Mouse (Mus musculus) liver, embryonic 16.5 days (tissue): ENCODE measurements at regions not wholly inside any gene's neighbourhood (a gene's known extent, or its start where the extent isn't known, plus 50 kb on each side); places are given as distances from the start of the nearest gene placed in this dataset.

Experiments used
- ATAC-seq: fragments of 200-750 bp; cut with Nextera tagmentation; 2 replicates; pipeline ENCODE4 v1.8.0; 2017; ENCODE audit warnings: low read depth, mild to moderate bottlenecking, moderate number of reproducible peaks, moderate library complexity
- H3K27ac ChIP-seq: fragments of 300-500 bp; sonication (generic); 2 replicates; pipeline ENCODE4 v1.5.1; 2014; ENCODE audit warnings: mild to moderate bottlenecking, low read length
- H3K27me3 ChIP-seq: fragments of 300-500 bp; sonication (generic); 2 replicates; pipeline ENCODE4 v1.6.1; 2014; ENCODE audit warnings: low read depth, low read length, mixed read lengths; ENCODE audit not compliant: control insufficient read depth, insufficient read depth
- H3K36me3 ChIP-seq: fragments of 300-500 bp; sonication (generic); 2 replicates; pipeline ENCODE4 v1.6.1; 2014; ENCODE audit warnings: mild to moderate bottlenecking; ENCODE audit not compliant: control insufficient read depth, insufficient read depth
- H3K4me1 ChIP-seq: fragments of 300-500 bp; sonication (generic); 2 replicates; pipeline ENCODE4 v1.6.1; 2014; ENCODE audit warnings: low read depth, low read length, mixed read lengths; ENCODE audit not compliant: control insufficient read depth
- H3K4me2 ChIP-seq: fragments of 300-500 bp; sonication (generic); 2 replicates; pipeline ENCODE4 v1.6.1; 2014; ENCODE audit warnings: low read depth, low read length, mixed read lengths
- H3K4me3 ChIP-seq: fragments of 300-500 bp; sonication (generic); 2 replicates; pipeline ENCODE4 v1.5.1; 2014; ENCODE audit warnings: low read depth, mild to moderate bottlenecking, low read length
- H3K9ac ChIP-seq: fragments of 300-500 bp; sonication (generic); 2 replicates; pipeline ENCODE4 v1.6.1; 2014; ENCODE audit warnings: low read depth, low read length
- H3K9me3 ChIP-seq: fragments of 300-500 bp; sonication (generic); replicated peaks from 2 replicates; pipeline ENCODE4 v1.6.1; 2016; ENCODE audit warnings: low read length; ENCODE audit not compliant: control insufficient read depth
- WGBS: fragments of 180-500 bp; shearing (Covaris S2); extraction: QIAGEN DNeasy Blood & Tissue Kit; methylation state at CpG from one replicate; pipeline ENCODE4 v1.1.7; 2014; ENCODE audit not compliant: insufficient replicate concordance; 5-methylcytosine and 5-hydroxymethylcytosine counted together

GRCm38 (mm10) chr4:47608673-47609072 lies 134.2 kb downstream of the Sec61b start:
- ATAC-seq: no peak
- WGBS: 58% methylated on average over 5 of the region's 5 CpGs
- Histone ChIP-seq H3K4me3 (no peak overlapping the region), H3K27me3 (no peaks in the 10 kb centered on the region), H3K9me3 (no peaks in the 10 kb centered on the region), H3K9ac (no peak overlapping the region), H3K4me2 (no peak overlapping the region), H3K27ac (no peak overlapping the region), H3K36me3 (no peaks in the 10 kb centered on the region), H3K4me1 (no peaks in the 10 kb centered on the region)

GRCm38 (mm10) chr4:47610913-47611312 lies 136.5 kb downstream of the Sec61b start:
- Histone ChIP-seq H3K4me2 (no peak overlapping the region), H3K4me1 (no peaks in the 10 kb centered on the region), H3K27me3 (no peaks in the 10 kb centered on the region), H3K9me3 (no peaks in the 10 kb centered on the region), H3K27ac (no peak overlapping the region), H3K36me3 (no peaks in the 10 kb centered on the region), H3K9ac (no peak overlapping the region), H3K4me3 (no peak overlapping the region)
- ATAC-seq: no peak
- 60% methylated on average over 5 of the region's 5 CpGs for WGBS

- H3K27me3 ChIP-seq: no peaks in the 10 kb centered on the region
- WGBS: 56% methylated on average over 3 of the region's 3 CpGs
- no peak overlapping the region for H3K4me3 ChIP-seq
- no peak overlapping the region for H3K27ac ChIP-seq
- no peak for ATAC-seq
- H3K9me3 ChIP-seq: no peaks in the 10 kb centered on the region
- H3K4me2 ChIP-seq: no peak overlapping the region
- H3K36me3 ChIP-seq: no peaks in the 10 kb centered on the region
- no peak overlapping the region for H3K9ac ChIP-seq
- H3K4me1 ChIP-seq: no peaks in the 10 kb centered on the region
Observed at GRCm38 (mm10) chr4:47616525-47616924, 142.1 kb downstream of the Sec61b start.

GRCm38 (mm10) chr4:47620700-47621099 lies 146.2 kb downstream of the Sec61b start:
- no peak overlapping the region for H3K4me3 ChIP-seq
- no peaks in the 10 kb centered on the region for H3K36me3 ChIP-seq
- no peaks in the 10 kb centered on the region for H3K9me3 ChIP-seq
- no peak overlapping the region for H3K4me2 ChIP-seq
- H3K27ac ChIP-seq: no peak overlapping the region
- H3K9ac ChIP-seq: no peak overlapping the region
- no peaks in the 10 kb centered on the region for H3K4me1 ChIP-seq
- H3K27me3 ChIP-seq: no peaks in the 10 kb centered on the region
- WGBS: 83% methylated on average over 3 of the region's 3 CpGs
- no peak for ATAC-seq

- H3K27me3 ChIP-seq: no peaks in the 10 kb centered on the region
- H3K36me3 ChIP-seq: no peaks in the 10 kb centered on the region
- WGBS: 70% methylated on average over 13 of the region's 13 CpGs
- ATAC-seq: no peak
- H3K9me3 ChIP-seq: no peaks in the 10 kb centered on the region
- no peak overlapping the region for H3K9ac ChIP-seq
- no peak overlapping the region for H3K4me2 ChIP-seq
- H3K27ac ChIP-seq: no peak overlapping the region
- H3K4me3 ChIP-seq: no peak overlapping the region
- H3K4me1 ChIP-seq: no peaks in the 10 kb centered on the region
Observed at GRCm38 (mm10) chr4:47622851-47623743, 148.6 kb downstream of the Sec61b start.

- H3K27ac ChIP-seq: no peak overlapping the region
- no peak overlapping the region for H3K4me2 ChIP-seq
- H3K4me1 ChIP-seq: no peaks in the 10 kb centered on the region
- 30% methylated on average over 8 of the region's 8 CpGs for WGBS
- no peaks in the 10 kb centered on the region for H3K36me3 ChIP-seq
- H3K4me3 ChIP-seq: no peak overlapping the region
- no peak overlapping the region for H3K9ac ChIP-seq
- H3K27me3 ChIP-seq: no peaks in the 10 kb centered on the region
- no peak for ATAC-seq
- H3K9me3 ChIP-seq: no peaks in the 10 kb centered on the region
Observed at GRCm38 (mm10) chr4:47630006-47630405, 155.5 kb downstream of the Sec61b start.

- H3K27me3 ChIP-seq: no peaks in the 10 kb centered on the region
- H3K36me3 ChIP-seq: no peaks in the 10 kb centered on the region
- ATAC-seq: no peak
- H3K4me3 ChIP-seq: no peak overlapping the region
- 25% methylated on average over 1 of the region's 1 CpGs for WGBS
- no peaks in the 10 kb centered on the region for H3K9me3 ChIP-seq
- no peaks in the 10 kb centered on the region for H3K4me1 ChIP-seq
- H3K4me2 ChIP-seq: no peak overlapping the region
- no peak overlapping the region for H3K9ac ChIP-seq
- no peak overlapping the region for H3K27ac ChIP-seq
Observed at GRCm38 (mm10) chr4:47630427-47630826, 156.0 kb downstream of the Sec61b start.

- H3K9ac ChIP-seq: no peak overlapping the region
- H3K27me3 ChIP-seq: no peaks in the 10 kb centered on the region
- H3K9me3 ChIP-seq: no peaks in the 10 kb centered on the region
- H3K27ac ChIP-seq: no peak overlapping the region
- ATAC-seq: no peak
- no peaks in the 10 kb centered on the region for H3K36me3 ChIP-seq
- H3K4me2 ChIP-seq: no peak overlapping the region
- 64% methylated on average over 10 of the region's 10 CpGs for WGBS
- H3K4me3 ChIP-seq: no peak overlapping the region
- no peaks in the 10 kb centered on the region for H3K4me1 ChIP-seq
Observed at GRCm38 (mm10) chr4:47638876-47639494, 164.5 kb downstream of the Sec61b start.

- Histone ChIP-seq H3K9ac (no peak overlapping the region), H3K27me3 (no peaks in the 10 kb centered on the region), H3K27ac (no peak overlapping the region), H3K4me2 (no peak overlapping the region), H3K9me3 (no peaks in the 10 kb centered on the region), H3K4me3 (no peak overlapping the region), H3K36me3 (no peaks in the 10 kb centered on the region), H3K4me1 (no peaks in the 10 kb centered on the region)
- no peak for ATAC-seq
- 45% methylated on average over 1 of the region's 1 CpGs for WGBS
Observed at GRCm38 (mm10) chr4:47645093-47645492, 170.6 kb downstream of the Sec61b start.
